Mouse (Mus musculus): ENCODE results near the gene Mmd. TPM values are rescaled to one million over a fixed set of nuclear protein-coding genes. Genes with fewer than 3 reads are reported as not detected.

Mmd gene
- polyA plus RNA-seq, 1 experiment from 2014 or later, result 36.1 TPM

Other genes starting within 250 kb of the Mmd start
- gene Pctp, start 246.6 kb upstream of the Mmd start, polyA plus RNA-seq (2015; fragmentation: Nextera tagmentation; extraction: Ambion mirVana), result 14.3 and 15.8 TPM in 2 replicates
- 20.8 and 23.3 TPM in 2 replicates for gene Tmem100, start 219.1 kb upstream of the Mmd start, polyA plus RNA-seq (2015; fragmentation: Nextera tagmentation; extraction: Ambion mirVana)
- 5.8 and 6.7 TPM in 2 replicates for gene Gm45716, start 61.8 kb upstream of the Mmd start, polyA plus RNA-seq (2015; fragmentation: Nextera tagmentation; extraction: Ambion mirVana)
- gene Hlf, start 141.4 kb downstream of the Mmd start, polyA plus RNA-seq (2015; fragmentation: Nextera tagmentation; extraction: Ambion mirVana), result 2.3 and 2.8 TPM in 2 replicates